Mouse (Mus musculus) midbrain, embryonic 14.5 days (tissue): ENCODE results near the gene Kif6. TPM values are rescaled to one million over a fixed set of nuclear protein-coding genes. Genes with fewer than 3 reads are reported as not detected.

ENCODE experiments used
- ATAC-seq: fragments of 200-750 bp; cut with Nextera tagmentation; 2 replicates; pipeline ENCODE4 v1.8.0; 2017; ENCODE audit warnings: moderate number of reproducible peaks, moderate library complexity; ENCODE audit not compliant: low FRiP score, low TSS enrichment
- DNase-seq: peaks from one replicate; pipeline ENCODE4 v3.0.0-alpha.2; 2015
- H3K27ac ChIP-seq: fragments of 300-500 bp; sonication (generic); replicated peaks from 2 replicates; pipeline ENCODE4 v1.5.1; 2014; ENCODE audit warnings: mild to moderate bottlenecking, low read depth, low read length, moderate library complexity
- H3K27me3 ChIP-seq: fragments of 300-500 bp; sonication (generic); 2 replicates; pipeline ENCODE4 v1.6.1; 2014; ENCODE audit warnings: low read length, control low read depth, mixed read lengths; ENCODE audit not compliant: control insufficient read depth, insufficient read depth
- H3K36me3 ChIP-seq: fragments of 300-500 bp; sonication (generic); 2 replicates; pipeline ENCODE4 v1.6.1; 2014; ENCODE audit warnings: low read length, control low read depth; ENCODE audit not compliant: control insufficient read depth, insufficient read depth
- H3K4me1 ChIP-seq: fragments of 300-500 bp; sonication (generic); 2 replicates; pipeline ENCODE4 v1.6.1; 2014; ENCODE audit warnings: mild to moderate bottlenecking, antibody characterized with exemption, low read length, control low read depth; ENCODE audit not compliant: control insufficient read depth, insufficient read depth
- H3K4me2 ChIP-seq: fragments of 300-500 bp; sonication (generic); 2 replicates; pipeline ENCODE4 v1.6.1; 2014; ENCODE audit warnings: mild to moderate bottlenecking, low read length, moderate library complexity
- H3K4me3 ChIP-seq: fragments of 300-500 bp; sonication (generic); replicated peaks from 2 replicates; pipeline ENCODE4 v1.5.1; 2014; ENCODE audit warnings: low read depth, low read length
- H3K9ac ChIP-seq: fragments of 300-500 bp; sonication (generic); replicated peaks from 2 replicates; pipeline ENCODE4 v1.6.1; 2014; ENCODE audit warnings: mild to moderate bottlenecking, low read length, moderate library complexity
- H3K9me3 ChIP-seq: fragments of 300-500 bp; sonication (generic); 2 replicates; pipeline ENCODE4 v1.6.1; 2016; ENCODE audit warnings: low read length, control low read depth, mixed read lengths; ENCODE audit not compliant: control insufficient read depth
- WGBS: fragments of 180-500 bp; shearing (Covaris S2); extraction: QIAGEN DNeasy Blood & Tissue Kit; methylation state at CpG from one replicate; pipeline ENCODE4 v1.1.7; 2014; 5-methylcytosine and 5-hydroxymethylcytosine counted together
- polyA plus RNA-seq: library from polyadenylated mRNA; unstranded; fragments of >200 nt; fragmentation: Nextera tagmentation; extraction: Ambion mirVana; gene quantifications from 2 replicates; pipeline ENCODE4 v1.2.1, GENCODE M21; 2014

Gene Kif6
- polyA plus RNA-seq, result 2.3 and 2.4 TPM in 2 replicates

DNA sequence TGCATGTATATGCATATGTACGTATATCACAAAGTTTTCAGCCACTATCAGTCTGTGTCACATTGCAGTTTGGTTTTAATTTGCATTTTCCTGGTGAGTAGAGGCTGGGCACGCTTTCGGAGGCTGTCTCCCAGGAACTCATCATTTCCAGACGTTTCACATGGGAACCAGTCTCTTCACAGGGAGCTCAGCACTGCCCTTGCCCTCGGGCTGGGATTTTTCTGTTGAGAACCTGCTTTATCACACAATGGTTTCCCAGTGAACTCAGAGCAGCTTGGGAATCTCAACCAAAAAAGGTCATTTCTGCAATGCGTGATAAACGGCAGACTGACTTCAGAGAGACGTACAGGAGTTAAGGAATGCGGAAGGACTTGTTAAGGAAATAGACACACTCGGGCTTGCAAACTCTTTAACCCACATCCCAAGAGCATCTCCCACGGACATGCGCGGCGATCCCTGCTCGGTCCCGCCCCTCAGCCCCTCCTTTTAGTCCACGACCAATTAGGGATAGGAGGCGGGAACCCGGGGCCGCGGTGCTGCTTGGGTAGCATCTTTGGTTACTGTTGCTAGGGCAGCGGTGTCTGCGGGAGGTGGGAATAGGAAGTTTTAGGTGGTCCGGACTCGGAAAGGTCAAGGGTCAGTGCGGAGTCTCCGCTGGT is at the start of gene Kif6:
Gene Kif6, plus strand, starts transcription at position 560 of the 659 bp plus-strand sequence.
- Histone ChIP-seq H3K27me3 (no peaks in the 10 kb centered on the region), H3K4me1 (peaks cover 3% of the 10 kb centered on the region; the same call in 1 of the 2 replicates), H3K4me2 (peak within 1 kb of the TSS; percentile 93), H3K36me3 (no peaks in the 10 kb centered on the region), H3K9ac (peak within 1 kb of the TSS; percentile 54; the same call in 1 of the 2 replicates), H3K9me3 (no peaks in the 10 kb centered on the region), H3K27ac (no peak within 1 kb of the TSS; the same call in 1 of the 2 replicates), H3K4me3 (peak within 1 kb of the TSS; percentile 61)
- ATAC-seq (peak; percentile 94), DNase-seq (peak; percentile 92)
- 1% methylated on average over 27 of the region's 27 CpGs for WGBS

DNA sequence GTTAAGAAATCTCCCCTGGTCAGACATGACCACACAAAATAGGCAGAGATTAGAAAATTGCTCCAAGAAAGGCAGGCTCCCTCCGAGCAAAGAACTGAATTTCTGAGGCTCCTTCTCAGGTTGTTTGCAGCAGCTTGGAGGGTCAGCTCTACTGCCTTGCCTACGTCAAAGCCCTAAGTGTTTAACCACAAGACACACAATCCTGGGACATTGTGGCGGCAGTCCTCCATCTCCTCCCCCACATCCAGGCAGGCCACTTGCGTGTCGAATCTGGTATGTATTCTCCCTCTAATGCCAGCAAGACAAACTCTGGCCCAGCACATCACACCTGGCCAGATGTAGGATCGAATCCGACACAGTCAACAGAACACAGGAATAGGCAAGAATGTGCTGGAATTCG is 46.2 kb upstream of the Kif6 start:
- Histone ChIP-seq H3K27ac (no peak overlapping the region), H3K4me1 (peaks cover 6% of the 10 kb centered on the region; the same call in 1 of the 2 replicates), H3K9ac (no peak overlapping the region), H3K4me3 (no peak overlapping the region), H3K27me3 (no peaks in the 10 kb centered on the region), H3K4me2 (no peak overlapping the region), H3K36me3 (no peaks in the 10 kb centered on the region), H3K9me3 (no peaks in the 10 kb centered on the region)
- no peak for ATAC-seq
- WGBS, result 79% methylated on average over 8 of the region's 8 CpGs
- no peak for DNase-seq

DNA sequence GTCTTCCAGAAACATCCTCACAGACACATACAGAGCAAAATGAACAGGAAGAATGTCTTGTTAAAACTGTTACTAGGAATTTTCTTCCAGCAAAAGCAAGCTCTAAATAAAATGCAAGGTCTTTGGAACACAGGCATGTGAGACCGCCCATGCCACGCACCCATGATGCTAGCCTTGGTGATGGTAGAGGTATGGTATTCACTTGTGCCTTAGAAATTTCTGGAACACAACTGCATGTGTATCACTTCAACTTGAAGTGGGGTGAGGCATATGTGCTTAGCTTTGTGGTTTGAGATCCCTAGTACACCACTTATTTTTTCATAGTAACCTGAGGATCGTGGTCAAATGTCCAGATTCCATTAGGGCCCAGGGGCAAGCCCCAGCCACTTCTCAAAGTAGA is 37.6 kb upstream of the Kif6 start:
- ATAC-seq, result no peak
- no peak overlapping the region for H3K4me3 ChIP-seq
- H3K9me3 ChIP-seq, result no peaks in the 10 kb centered on the region; the same call in 1 of the 2 replicates
- H3K9ac ChIP-seq, result no peak overlapping the region
- no peak overlapping the region for H3K27ac ChIP-seq
- H3K4me2 ChIP-seq, result no peak overlapping the region
- no peaks in the 10 kb centered on the region for H3K4me1 ChIP-seq
- WGBS, result 96% methylated on average over 3 of the region's 3 CpGs
- H3K36me3 ChIP-seq, result no peaks in the 10 kb centered on the region
- H3K27me3 ChIP-seq, result no peaks in the 10 kb centered on the region
- DNase-seq, result no peak

DNA sequence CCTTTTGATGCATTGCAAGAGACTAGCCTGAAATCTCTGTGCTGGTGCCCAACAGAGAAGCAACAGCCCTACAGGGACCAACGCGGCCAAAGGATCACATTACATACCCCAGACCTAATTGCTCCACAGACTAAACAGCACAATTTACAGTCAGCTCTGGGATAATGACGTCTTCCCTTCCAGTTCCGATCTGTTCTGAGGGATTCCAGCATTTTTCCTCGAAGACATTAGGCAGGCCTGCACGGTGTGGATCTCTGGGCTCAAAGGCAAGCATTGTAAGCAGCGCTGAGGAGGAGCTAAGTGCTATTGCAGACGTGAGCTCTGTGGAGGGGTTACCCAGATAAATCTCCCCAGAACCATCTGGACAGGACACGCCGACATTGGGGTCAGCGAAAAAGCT is 32.5 kb upstream of the Kif6 start:
- no peak overlapping the region for H3K27ac ChIP-seq
- H3K9ac ChIP-seq, result no peak overlapping the region
- H3K27me3 ChIP-seq, result no peaks in the 10 kb centered on the region
- DNase-seq (no peak), ATAC-seq (no peak)
- WGBS, result 77% methylated on average over 11 of the region's 11 CpGs
- H3K4me2 ChIP-seq, result no peak overlapping the region
- H3K4me1 ChIP-seq, result no peaks in the 10 kb centered on the region
- no peaks in the 10 kb centered on the region for H3K36me3 ChIP-seq
- no peaks in the 10 kb centered on the region for H3K9me3 ChIP-seq
- H3K4me3 ChIP-seq, result no peak overlapping the region

DNA sequence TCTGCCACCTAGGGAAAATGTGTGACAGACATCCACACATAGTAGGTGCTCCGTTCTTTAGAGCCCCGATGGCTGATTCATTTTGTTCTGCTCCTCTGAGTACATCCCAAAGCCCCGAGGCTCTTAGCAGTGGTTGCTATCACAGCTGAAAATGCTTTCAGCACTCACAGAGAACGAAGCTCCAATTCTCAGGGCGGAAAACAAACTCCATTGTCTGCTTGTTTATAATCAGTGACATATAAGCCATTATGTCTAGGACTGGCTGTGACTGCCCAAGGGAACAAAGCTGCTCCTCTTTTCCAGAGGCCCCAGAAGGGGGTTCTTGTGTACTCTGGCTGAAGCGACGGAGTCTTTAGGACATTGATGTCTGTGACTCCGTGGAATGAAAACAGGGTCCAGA is 24.9 kb upstream of the Kif6 start:
- no peak for ATAC-seq
- no peak overlapping the region for H3K9ac ChIP-seq
- no peaks in the 10 kb centered on the region for H3K36me3 ChIP-seq
- no peaks in the 10 kb centered on the region for H3K4me1 ChIP-seq
- peak; percentile 22 for DNase-seq
- no peak overlapping the region for H3K27ac ChIP-seq
- no peak overlapping the region for H3K4me3 ChIP-seq
- H3K9me3 ChIP-seq, result no peaks in the 10 kb centered on the region
- 46% methylated on average over 8 of the region's 8 CpGs for WGBS
- H3K27me3 ChIP-seq, result no peaks in the 10 kb centered on the region
- no peak overlapping the region for H3K4me2 ChIP-seq

DNA sequence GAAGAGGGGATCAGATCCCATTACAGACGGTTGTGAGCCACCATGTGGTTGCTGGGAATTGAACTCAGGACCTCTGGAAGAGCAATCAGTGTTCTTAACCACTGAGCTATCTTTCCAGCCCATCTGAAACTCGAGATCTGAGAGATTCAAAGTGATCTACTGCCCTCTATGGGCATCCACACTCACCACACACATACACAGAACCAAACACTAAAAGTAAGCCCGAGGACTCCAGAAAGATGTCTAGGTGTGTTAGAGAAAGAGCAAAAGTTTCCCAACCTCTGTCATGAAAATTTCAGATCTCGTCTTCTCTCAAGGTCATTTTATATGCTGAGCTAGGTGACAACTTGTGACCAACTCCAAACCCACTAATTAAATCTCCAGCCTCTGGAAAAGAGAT is 9.5 kb upstream of the Kif6 start:
- Histone ChIP-seq H3K27ac (no peak overlapping the region), H3K27me3 (no peaks in the 10 kb centered on the region), H3K9ac (no peak overlapping the region), H3K4me2 (no peak overlapping the region), H3K36me3 (no peaks in the 10 kb centered on the region), H3K4me3 (no peak overlapping the region), H3K9me3 (no peaks in the 10 kb centered on the region), H3K4me1 (no peaks in the 10 kb centered on the region)
- no peak for DNase-seq
- 75% methylated on average over 4 of the region's 4 CpGs for WGBS
- no peak for ATAC-seq

DNA sequence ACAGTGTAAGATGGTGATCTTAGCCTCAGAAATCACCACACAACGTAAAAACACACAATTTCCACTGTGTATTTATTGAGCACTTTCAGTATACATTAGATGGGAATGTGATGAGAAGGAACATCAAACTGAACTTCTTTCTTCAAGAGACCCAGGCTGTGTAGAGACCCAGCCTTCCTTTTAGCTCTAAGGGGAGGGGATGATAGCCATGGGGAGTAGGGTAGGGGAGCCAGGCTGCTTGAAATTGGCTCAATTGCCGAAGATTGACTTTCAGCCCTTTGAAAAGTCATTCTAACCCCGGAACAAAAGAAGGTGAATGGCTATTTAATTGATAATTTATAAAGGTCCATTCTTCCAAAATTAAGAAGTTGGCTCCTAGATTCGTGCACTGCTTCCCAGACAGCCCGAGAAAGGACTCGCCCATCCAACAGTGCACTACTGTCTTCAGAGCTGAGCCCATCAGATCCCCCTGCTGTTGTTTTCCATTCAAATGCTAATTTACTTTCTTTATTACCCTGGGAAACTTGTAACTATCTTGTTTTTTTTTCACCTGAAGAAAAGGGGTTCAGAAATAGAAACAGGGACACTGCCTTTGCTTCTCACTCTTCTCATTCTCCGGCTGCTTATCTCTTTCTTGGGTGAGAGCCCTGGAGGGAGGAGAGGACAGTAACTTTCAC is 7.4 kb upstream of the Kif6 start:
- ATAC-seq (no peak), DNase-seq (peak; percentile 6)
- H3K36me3 ChIP-seq, result no peaks in the 10 kb centered on the region
- H3K27ac ChIP-seq, result no peak overlapping the region
- H3K9ac ChIP-seq, result no peak overlapping the region
- no peak overlapping the region for H3K4me3 ChIP-seq
- H3K4me2 ChIP-seq, result no peak overlapping the region
- no peaks in the 10 kb centered on the region for H3K9me3 ChIP-seq
- no peaks in the 10 kb centered on the region for H3K4me1 ChIP-seq
- WGBS, result 19% methylated on average over 7 of the region's 7 CpGs
- H3K27me3 ChIP-seq, result no peaks in the 10 kb centered on the region

DNA sequence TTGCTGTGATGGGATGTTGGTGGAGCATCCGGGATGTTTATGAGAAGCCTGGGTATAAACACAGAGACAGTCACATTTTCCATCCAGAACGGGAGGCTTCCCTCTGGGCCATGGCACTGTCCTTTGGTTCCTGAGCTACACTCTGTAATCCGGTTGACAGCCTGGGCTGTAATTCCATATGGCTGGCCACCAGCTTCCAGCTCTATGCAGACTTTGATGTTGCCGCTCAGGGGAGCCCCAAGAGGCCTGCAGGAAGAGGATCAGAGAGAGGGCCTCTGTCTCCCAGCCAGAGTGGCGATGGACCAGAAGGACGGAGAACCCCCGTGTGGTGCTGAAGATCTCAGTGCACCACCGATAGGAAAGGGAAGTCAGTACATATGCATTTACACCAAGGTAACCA is 4.6 kb upstream of the Kif6 start:
- no peaks in the 10 kb centered on the region for H3K27me3 ChIP-seq
- ATAC-seq, result no peak
- no peak overlapping the region for H3K9ac ChIP-seq
- H3K9me3 ChIP-seq, result no peaks in the 10 kb centered on the region
- WGBS, result 65% methylated on average over 8 of the region's 8 CpGs
- peaks cover under 1% of the 10 kb centered on the region; the same call in 1 of the 2 replicates for H3K4me1 ChIP-seq
- DNase-seq, result peak; percentile 15
- H3K27ac ChIP-seq, result no peak overlapping the region
- H3K4me2 ChIP-seq, result no peak overlapping the region
- no peak overlapping the region for H3K4me3 ChIP-seq
- H3K36me3 ChIP-seq, result no peaks in the 10 kb centered on the region

DNA sequence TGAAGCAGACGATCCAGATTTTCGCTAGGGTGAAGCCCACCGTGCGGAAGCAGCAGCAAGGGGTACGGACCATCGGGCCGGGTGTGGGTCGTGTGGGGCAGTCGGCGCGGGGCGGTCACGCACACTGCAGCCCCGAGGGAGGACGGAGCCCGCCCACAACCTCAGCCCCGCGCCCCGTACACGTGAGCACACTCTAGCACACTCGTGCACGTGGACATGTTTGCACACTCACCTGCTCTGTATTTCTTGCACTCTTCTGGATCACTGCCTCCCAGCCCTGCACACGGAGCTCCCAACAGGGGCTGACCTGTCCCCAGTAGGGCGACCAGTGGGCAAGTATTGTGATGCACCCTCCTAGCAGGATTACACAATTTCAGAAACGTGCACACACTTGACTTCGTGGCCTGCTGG is 310 bp downstream of the Kif6 start:
- H3K4me3 ChIP-seq, result peak overlapping the region; percentile 61
- no peaks in the 10 kb centered on the region for H3K36me3 ChIP-seq
- no peaks in the 10 kb centered on the region for H3K27me3 ChIP-seq
- ATAC-seq (peak; percentile 74), DNase-seq (peak; percentile 23)
- H3K27ac ChIP-seq, result no peak overlapping the region
- H3K9ac ChIP-seq, result peak overlapping the region; percentile 54; the same call in 1 of the 2 replicates
- H3K4me1 ChIP-seq, result peaks cover 3% of the 10 kb centered on the region; the same call in 1 of the 2 replicates
- H3K9me3 ChIP-seq, result no peaks in the 10 kb centered on the region
- peak overlapping the region; percentile 93 for H3K4me2 ChIP-seq
- WGBS, result under 1% methylated on average over 26 of the region's 26 CpGs
